Mouse (Mus musculus) spleen, adult 18-20 months (tissue): ENCODE data around the gene Ankrd44.

Experiments
- DNase-seq, 2 experiments: peaks; one replicate each; pipeline ENCODE4 v3.0.0; 2022; ENCODE audit warnings: mixed read lengths in 2 of 2

Ankrd44 gene

DNA sequence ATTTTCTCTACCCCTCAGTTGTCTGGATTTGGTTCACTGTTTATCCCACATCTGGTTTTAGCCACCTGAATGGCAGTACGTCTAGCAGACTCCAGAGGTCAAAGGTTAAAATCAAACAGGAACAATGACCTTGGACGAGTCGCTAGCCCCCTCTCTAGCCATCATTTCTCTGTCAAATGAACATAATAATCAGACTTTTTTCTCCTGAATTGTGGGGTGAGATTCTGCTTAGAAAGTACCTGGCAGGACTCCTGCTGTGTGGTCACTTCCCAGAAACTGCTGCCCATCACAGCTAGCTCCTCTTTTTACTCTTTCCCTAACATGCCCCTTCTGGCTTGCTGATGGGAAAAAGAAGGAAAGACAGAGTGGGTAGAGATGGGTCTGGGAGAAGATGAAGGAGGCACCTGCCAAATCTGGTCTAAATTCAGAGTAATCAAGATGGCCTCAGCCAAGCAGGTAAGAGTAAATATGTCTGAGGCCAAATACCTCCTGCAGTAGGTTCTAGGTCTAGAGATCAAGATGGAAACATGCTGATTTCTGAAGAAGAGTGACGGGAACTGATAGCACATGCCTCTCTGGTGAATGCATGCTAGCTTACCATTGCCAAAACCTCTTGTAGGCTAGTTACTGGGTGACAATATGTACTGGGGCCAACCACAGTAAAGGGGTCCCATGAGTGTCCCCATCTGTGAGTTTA is 117.6 kb downstream of the Ankrd44 start:
- DNase-seq, result no peak

DNA sequence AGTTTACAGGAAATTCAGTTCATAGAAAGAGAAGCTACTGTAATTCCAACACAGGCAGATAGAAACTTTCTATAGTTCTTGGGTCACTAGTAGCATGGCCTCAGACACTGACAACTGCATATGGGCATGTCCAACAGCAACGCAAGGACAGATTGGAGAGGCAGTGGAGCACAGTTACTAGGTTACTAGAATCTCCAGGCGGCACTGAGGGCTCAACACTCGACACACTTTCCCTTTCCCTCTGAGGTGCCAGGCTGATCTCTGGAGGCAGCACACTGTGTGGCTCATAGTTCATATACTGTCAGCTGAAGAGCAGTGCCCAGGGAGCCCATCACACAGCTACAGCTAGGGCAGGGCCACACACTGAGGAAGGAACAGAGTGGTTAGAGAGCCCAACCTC is 118.4 kb downstream of the Ankrd44 start:
- no peak for DNase-seq

DNA sequence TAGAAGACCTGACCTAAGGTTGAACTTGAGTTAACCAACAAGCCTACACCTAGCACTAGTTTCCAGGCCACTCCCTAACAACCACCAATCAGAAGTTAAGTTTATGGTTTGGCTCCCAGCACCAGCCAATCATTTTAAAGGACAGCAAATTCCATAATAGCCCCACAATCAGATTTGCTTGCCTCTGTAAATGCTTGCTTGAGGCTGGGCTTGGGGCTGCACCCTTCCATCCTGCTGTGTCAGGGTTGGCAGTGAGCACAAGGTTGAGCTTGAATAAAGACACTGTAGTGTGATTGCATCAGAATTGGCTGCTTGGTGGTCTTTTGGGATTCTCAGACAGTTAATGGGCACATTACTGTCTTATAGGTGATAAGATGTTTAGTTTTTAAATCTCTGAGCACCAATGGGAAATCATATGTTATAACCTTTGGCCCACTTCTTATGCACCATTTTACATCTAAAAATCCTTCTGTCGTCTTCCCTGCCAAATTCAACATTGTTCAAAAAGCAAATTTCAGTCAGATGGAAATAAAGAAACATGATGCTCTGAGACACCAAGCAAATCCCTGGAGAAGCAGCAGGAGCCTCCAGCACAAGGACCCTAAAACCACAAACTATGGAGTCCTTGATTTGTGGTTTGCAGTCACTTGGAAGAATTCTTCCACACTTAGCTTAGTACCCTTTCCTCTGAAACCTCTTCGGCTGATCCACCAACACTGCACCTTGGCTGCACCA is 119.9 kb downstream of the Ankrd44 start:
- no peak for DNase-seq

DNA sequence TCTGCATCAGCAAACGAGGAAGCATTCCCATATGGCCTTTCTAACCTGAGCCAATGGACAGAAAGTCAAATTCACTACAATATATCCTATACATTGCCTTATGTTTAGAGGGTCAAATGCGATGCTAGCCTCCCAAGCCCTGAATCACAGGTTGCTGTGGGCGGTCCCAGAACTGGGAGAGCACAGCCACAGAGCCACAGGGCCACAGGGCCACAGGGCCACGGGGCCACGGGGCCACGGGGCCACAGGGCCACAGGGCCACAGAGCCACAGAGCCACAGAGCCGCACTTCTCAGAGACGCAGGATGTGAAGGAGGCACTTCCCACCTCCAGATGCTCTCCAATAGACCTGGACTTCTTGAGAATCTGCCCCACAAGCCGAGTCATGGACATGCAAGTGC is 121.8 kb downstream of the Ankrd44 start:
- DNase-seq, result no peak

DNA sequence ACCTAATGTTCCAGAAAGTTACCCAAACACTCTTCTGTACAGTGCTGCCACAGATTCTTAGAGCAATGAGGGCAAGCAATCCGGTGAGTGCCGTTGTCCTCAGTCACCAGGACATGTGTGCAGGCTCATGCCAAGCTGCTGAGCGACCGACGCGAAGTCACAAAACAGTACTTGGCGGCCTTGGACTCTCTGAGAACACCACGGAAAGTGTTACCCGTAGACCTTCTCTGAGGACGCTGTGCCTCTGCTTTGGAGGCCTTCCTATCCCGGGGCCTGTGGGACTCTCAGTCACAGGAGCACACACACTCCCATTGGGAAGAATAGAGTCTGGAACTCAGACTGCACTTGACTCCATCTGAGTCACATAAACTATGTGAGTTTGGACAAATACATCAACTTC is 123.5 kb downstream of the Ankrd44 start:
- DNase-seq, result no peak

DNA sequence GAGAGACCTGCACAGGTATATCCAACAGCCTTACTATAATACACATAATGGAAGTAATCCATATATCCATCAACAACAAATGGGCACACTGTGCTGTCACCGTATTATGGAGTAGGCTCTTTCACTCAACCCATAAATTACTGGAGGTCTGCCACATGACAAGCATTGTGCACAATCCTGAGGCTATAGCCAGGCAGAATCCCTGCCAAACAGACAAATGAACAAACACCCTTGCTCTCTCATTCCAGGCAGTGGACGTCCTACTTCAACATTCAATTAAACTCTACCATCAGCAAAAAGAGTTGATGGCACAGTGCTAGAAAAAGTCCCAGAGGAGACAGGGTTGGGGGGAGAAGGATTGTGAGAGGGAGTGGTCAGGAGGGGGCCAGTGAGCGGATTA is 124.9 kb downstream of the Ankrd44 start:
- DNase-seq, result no peak

DNA sequence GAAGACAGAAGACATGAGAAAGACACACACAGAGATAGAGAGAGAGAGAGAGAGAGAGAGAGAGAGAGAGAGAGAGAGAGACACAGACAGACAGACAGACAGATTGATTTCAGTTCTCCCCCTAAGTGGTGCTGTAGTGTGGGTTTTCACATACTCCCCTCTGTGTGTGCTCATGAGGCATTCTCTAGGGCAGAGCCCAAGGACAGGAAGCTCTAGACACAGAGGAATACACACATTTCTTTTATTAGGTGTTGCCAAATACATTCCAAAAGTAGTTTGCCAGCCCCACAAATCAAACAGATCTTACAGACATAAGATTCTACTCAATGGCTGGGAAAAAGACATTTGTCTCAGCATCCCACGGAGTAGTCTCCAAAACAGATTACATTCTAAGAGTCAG is 126.8 kb downstream of the Ankrd44 start:
- no peak for DNase-seq

DNA sequence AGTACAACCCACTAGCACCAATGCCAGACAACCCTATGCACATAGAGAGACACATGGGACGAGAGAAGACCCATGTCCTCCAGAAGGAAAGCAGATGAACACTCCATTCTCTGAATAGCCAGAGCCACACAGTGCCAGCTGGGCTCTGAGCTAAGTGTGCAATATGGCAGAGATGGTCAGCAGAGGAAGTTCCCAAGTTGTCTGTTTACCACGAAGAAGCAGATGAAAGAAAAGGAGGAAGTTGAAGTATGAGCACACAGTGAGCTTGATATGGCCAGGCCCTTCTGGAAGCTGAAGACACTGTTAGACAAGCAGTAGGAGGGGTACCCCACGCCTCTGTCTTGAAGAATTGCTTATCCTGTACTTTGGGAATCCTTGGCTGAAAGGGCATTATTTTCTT is 127.8 kb downstream of the Ankrd44 start:
- no peak for DNase-seq

DNA sequence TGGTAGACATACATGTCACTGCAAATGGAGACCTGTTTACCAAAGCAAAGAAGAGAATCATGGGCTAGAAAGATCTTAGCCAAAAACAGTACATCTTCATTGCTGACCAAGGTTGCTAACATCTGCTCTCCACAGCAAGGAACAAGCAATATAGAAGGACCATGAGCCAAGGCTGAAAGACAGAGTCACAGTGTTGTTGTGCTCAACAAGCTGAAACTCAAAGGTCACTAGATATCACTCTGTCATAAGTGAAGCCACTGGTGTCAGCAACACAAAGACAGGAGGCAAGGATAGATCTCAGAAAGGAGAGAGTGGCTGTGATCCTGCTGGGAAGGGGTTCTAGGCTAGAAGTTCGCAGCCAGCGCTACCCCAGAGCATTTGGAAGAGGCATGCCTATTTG is 131.5 kb downstream of the Ankrd44 start:
- DNase-seq, result no peak

DNA sequence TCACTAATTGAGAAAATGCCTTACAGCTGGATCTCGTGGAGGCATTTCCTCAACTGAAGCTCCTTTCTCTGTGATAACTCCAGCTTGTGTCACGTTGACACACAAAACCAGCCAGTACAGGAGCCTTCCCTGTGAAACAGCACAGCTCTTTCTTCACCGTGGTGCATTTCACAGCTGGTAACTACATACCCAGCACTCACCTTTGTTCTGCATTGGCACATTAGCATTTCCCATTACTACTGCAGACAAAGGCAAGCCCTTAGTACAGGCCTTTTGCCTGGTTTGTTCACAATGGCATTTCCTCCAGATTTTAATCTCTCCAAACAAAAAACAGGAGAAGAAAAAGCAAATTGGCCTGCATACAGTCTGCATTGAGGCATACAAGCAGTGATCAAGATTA is 134.8 kb downstream of the Ankrd44 start:
- no peak for DNase-seq

DNA sequence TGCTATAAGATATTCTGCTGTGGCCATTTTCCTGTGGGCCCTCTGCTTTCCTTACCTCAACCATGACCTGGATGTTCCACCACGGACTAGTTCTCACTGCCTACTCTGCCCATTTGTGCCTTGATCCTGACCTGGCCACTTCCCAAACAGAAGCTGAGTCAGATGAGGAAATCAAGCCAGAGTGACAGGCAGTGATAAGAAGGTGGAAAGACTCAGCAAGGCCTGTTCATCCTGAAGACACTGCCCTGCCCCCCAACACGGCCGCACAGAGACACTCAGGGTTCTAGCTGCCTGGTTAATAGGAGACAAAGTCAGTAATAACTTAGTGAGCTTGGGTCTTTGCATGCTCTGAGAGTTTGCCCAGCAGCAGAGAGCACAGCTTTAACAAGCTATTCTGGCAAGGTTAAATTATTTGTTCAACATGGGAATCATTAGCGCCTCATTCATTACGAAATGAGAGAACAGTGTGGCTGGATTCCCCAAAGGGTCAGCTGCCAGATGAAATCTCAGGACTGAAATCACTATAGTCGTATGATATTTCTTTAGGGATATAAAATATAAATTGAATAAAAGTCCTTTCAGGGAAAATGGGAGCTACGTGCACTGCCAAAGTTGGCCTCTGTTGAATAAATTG is 136.7 kb downstream of the Ankrd44 start:
- DNase-seq, result no peak

DNA sequence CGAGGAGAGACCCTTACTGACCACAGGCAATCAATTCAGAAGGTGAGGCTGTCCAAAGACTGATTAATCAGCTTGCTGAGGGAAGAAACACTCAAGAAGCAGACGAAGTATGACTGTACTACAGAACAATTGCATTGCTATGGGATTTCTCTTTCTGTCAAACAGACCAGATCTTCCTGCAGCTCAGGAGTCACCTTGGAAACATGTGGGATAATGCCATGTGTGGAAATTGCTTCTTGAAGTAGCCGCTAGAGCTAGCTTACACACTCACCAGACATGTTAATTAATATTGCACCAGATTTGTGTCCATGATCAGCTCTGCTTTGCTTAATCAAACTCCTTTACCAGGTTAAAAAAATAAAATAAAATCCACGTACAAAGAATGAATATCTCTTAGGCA is 137.8 kb downstream of the Ankrd44 start:
- no peak for DNase-seq

DNA sequence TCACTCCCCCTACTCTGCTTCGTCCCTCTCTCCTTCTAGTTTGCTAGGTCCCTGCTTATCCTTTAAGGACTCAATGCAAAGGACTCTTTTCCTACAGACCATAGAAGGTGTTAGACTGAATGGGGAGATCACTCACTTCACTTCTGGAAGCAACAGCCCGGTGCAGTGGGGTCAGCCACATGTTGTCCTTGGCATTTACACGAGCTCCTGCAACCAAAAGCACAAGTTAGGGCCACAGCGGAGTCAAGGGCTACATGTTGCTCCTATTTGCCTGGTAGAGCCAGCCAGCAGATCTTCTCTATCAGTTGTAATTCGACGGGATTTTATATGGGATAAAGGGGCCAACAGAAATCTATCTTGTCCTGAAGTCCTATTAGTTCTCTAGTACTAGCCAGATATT is 148.0 kb downstream of the Ankrd44 start:
- no peak for DNase-seq

DNA sequence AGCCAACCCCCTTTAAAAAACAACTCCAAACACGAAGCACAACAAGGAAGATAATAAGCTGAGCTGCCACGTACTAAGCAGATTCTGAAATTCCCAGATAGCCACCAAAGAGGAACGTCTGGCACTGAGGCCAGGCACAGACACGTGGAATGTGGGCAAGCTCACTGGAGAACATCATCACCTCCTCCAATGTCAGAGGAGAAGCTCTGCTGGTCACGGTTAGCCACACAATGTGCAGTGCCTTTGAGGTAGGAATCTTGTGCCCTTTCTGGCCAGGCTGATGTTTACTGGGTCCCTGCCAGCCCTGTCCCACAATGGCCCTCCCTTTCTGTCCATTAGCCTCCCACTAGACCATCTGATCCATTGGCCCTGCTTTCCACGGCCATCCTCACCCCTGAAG is 149.1 kb downstream of the Ankrd44 start:
- no peak for DNase-seq

DNA sequence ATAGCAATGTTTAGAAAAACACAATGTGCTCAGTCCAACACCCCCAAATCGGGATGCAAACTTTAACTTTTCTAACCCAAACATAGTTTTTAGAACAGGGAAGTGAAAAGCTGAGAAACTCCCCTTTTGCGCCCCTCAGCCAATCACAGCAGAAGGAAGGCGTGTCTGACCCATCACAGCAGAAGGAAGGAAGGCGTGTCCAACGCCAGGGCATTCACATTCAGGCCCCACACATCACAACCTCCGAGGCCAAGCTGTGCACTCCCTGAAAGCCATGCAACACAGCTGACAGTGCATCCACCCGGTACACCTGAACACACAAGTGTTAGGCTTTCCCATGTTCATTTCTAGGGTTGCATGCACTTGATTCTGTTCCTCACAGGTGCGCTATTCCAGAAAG is 150.1 kb downstream of the Ankrd44 start:
- no peak for DNase-seq

DNA sequence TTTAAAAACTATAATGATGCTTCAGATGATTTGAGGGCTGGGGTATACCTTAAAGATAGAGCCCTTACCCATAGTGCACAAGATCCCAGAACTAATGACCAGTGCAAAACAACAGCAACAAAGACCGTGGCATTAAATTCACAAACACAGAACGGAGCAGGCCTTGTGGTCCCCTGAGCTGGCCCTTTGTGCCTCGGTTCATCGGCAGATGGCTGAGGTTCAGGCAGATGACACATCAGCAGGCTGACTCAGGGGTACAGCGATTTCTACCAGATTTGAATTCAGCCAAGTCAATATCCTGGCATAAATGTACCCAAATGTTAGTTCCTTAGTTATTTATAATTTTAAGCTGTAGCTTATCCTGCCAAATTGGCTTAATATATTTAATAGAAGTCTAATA is 153.3 kb downstream of the Ankrd44 start:
- no peak for DNase-seq

DNA sequence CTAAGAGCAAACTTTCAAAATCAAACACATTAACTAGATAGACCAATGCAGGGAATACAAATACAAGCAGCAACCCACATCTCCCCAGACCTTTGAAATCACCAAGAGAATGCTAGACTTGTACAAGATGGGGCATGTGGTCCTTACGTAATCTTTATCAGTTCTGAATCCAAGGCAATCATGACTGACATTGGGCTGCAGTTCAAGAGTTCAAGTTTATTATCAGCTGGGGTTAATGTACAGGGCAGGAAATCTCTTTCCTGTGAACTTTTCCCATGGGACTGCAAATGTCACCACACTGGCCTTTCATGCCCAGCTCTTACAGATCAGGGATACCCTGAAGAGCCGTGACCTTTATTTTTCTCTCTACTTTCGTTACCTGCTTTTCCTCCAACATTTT is 154.7 kb downstream of the Ankrd44 start:
- DNase-seq, result no peak

DNA sequence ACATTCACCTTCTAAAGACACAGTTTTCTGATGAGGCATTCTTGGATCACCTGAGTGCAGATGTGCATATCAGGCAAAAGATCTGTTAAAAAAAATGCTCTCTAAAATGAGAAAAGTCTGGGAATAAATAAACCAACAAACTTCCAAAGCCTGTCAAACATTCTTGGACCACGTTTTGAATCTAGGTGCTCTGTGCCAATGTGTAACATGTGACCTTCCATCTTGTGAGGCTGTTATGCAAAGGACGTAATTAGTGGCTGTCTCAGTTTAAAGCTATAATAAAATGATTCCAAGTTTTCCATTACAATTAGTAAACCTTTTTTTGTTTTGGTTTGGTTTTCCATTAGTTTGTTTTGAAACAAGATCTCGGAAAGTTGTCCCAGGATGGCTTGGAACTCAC is 159.0 kb downstream of the Ankrd44 start:
- no peak for DNase-seq

DNA sequence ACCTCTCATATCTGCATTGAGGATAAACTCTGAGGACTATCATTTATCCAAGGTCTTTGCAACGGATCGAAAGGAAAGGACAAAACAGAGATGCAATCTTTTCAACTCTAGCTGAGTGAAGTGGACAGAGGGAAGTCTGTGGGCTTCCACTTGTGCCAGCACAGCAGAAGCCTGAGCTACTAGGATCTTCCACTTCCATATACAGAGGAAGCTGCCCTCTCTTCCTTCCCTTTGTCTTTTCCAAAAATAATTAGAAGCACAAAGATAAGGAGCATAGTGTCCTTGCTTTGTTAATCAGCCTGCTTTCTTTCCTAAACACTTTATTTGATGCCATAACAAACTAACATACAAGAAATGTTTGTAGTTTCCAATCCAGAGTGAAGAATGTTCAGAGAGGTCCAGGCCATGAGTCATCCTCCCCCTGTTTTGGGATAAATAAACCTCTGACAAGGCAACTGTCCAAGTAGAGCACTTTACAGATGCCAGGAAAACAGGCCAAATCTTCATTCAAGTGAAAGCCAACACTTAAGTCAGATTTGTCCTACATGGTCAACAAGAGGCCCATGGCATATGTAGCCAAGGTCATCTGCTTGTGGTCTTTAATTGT is 160.5 kb downstream of the Ankrd44 start:
- no peak for DNase-seq

DNA sequence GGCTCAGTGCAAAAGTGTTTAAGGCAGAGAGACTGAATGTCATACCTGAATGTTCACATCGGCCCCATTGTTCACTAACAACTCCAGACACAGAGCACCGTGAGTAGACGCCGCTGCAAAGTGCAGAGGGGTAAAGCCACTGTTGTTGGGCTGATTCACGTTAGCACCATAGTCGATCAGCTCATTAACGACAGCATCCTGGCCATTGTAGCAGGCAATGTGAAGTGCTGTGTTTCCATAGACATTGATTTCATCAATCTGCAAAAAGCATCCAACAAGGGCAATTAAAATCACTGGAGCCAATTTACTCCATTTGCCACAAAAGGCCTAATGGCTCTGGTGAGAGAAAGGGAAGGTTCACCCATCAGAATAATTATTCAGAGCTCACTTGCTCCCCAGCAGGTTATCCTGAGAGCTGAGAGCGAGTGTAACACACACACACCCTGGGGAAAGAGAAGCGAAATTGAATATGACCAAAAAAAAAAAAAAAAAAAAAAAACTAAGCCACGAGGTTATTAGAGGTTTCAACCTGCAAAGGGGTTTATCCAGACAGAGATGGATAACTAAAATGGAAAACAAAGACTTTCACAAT is 163.9 kb downstream of the Ankrd44 start:
- no peak for DNase-seq

DNA sequence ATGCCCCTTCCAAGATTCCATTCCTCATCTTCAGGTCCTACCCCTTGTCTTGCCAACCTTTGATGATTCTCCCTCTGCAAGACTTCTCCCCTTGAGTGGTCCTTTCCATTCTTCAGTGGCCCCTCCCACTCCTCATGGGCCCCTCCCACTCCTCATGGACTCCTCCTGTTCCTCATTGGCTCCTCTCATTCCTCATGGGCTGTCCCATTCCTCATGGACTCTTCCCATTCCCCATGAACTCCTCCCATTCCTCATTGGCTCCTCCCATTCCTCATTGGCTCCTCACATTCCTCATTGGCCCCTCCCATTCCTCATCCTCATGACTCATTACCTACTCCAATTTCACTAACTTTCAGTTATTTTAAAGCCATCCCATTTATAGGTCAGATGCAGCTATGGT is 166.3 kb downstream of the Ankrd44 start:
- no peak for DNase-seq

DNA sequence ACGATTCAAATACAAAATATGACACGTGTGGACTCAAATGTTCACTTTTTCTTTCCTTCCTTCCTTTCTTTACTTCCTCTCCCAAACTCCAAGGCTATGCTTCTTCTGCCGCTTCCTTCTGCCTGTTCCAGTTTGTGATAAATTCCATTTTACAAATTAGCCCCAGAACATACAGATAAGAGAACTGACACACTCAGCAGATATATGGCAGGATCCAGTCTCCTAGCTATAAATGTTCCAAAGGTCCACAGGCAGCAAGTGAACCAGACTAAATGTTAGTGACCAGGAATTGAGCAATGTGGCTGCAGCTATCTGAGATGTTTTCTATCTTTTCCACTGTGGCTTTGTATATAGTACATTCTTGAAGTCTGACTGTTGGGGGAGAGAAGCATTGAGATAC is 168.9 kb downstream of the Ankrd44 start:
- no peak for DNase-seq

DNA sequence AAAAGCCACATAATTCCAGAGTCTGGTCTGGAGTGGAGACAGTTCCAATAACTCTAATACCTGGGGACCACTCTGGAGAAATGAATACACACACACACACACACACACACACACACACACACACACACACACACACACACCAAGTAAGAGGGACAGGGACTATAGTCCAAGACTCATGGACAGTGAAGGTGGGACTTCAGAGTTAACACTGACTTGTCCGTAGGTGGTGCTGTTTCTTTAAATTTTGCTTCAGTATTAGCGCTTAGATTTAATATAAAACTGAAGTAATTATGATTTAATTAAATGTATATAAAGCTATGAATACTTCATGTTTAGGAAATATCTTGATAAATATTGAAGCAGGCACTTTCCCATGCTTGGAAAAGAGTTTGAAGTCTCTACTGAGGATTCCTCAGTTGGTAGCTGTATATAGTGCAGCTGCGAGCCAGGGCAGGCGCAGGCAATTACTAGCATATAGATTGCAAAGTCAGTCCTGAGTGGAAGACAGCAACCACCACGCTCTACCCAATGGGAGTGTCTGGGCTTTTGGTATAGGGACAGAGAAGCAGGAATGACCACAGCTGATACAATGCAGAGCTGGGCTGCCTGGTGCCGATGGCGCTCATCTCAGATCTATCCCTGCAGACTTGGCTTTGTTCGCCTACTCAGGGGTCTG is 170.4 kb downstream of the Ankrd44 start:
- no peak for DNase-seq
